Mouse (Mus musculus) forelimb bud, embryonic 11.5 days (tissue): ENCODE measurements around the gene Helz.

ENCODE experiments used
- DNase-seq: peaks from one replicate; pipeline ENCODE4 v3.0.0-alpha.2; 2012; ENCODE audit warnings: low read depth, low spot score

Gene Helz

DNA sequence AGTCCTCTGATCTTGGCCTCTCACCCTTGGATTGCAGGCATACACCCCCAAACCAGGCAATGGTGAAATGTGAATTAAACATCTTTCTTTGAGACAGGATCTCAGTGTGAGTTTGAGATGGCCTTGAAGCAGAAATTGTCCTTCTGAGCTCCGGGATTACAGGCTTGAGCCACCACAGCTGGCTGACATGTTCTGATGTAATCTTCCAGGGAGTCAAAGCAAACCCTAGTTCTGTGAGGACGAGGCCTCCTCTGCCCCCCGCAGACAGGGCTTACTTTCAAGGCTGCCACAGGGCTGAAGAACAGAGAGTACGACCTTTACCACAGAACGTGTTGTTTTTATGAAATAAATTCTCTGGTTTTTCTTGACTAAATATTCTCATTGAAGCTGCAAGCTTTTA is 126.3 kb downstream of the Helz start:
- DNase-seq: no peak

GRCm38 (mm10) chr11:107674601-107675000 is 126.9 kb downstream of the Helz start:
- no peak for DNase-seq

GRCm38 (mm10) chr11:107675246-107675645 is 127.5 kb downstream of the Helz start:
- DNase-seq: no peak

DNA sequence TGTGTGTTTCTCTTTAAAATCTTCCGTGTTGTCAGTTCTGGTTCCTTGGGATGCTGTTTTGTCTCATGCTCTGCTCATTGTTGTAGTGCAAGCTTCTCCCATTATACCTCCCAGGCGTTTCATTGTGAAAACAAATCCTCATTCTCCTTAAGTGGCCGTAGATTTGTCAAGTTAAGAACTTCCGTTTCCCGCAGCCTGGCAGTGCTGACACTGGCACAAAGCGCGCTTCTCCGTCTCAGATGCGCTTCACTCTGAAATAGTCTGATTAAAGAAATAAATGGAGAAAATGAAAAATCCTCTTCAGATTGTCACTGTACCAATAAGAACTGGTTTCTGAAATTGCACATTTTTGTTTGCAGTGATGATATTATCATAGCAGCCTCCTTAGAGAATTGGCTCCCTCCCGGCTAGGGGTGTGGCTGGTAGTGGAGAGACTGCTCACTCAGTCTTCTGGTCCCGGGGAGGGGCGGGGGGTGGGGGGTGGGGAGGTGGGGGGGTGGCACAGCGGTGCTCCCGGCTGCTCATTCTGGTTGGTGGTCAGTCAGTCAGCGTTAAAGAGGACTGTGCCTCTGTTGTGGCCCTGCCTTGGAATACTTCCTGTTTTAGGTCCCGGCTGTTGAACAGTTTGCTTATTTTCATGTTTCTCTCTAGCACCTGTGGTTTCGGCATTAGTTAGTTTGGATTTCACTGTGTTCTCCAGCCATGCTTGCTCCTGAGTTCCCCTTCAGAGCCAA is 128.6 kb downstream of the Helz start:
- no peak for DNase-seq

DNA sequence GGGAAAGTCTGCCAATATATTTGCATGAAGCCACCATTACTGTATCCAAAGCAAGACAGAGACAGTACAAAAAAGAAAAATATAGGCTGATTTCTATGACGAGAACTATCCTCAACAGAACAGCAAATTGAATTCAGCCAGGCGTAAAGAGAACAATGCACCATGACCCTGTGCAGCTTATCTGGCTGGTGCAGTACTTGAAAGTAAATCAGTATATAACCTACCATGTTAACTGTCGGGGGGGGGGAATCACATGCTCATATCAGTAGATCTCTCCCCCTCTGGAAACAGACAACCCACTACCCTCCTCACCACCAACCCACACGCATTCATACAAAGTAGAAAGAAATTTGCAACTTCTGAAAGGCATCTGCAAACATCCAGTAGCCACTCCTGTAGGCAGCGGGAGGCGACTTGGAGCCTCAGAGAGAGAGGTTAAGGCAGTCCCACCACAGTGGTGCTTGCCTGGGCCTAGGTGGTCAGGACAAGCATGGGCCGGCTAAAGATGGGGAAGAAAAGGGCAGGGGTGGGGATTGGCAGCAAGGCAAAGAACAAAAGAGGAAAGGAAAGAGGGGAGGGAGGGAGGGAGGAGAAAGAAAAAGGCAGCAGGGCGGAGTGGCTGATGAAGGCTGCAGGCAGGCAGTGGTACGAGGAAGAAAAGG is 135.1 kb downstream of the Helz start:
- no peak for DNase-seq

DNA sequence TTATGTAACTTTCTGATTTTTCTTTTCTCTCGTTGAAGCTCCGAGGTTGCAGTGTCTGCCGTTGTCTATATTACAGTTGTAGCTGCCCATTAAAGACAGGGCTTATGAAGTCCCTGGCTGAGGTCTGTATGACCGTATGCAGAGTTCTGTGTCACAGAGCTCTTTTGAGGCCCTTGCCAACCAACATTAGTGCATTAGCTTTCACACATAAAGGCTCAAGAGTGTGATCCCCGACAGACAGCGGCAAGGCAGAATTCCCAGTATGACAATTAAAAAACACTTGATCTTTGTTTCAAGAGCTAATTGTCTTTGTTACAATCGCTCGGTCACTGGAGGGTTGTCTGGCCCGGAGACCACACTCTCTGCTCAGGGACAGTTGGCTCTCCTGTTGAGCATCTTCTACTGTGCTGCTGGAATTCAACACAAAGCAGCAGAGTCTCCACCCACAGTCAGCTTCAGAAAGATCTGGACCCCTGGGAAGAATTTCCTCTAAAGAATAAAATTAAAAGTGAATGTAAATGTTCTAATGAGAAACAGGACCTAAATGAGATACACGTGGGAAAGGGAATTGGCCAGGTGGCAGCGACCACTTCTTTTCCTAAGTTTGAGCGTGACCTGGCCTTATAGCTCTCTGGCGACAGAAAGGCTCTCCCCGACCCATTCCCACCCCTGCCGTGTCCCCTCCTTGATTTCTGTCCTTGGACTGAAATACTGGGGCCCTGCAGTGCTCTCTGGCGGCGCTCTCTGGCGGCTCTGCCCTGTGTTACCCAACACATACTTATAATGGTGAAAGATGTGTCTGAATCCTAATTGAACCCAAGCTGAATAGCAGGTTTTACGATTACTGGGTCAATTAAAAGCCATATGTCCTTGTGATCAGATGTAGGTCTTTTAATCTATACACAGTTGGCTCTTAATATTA is 136.1 kb downstream of the Helz start:
- peak; percentile 59 for DNase-seq

DNA sequence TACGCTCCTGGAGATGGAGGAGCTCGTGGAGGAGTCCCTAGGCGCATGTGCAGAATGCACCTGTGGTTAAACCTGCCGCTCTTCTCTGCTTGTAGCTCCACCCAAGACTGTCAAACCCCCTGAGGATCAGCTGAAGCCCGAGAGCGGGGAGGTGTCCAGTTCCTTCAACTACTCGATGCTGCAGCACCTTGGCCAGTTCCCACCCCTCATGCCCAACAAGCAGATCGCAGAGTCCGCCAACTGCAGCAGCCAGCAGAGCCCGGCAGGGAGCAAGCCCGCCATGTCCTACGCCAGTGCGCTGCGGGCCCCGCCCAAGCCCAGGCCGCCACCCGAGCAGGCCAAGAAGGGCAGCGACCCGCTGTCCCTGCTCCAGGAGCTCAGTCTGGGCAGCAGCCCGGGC is 138.6 kb downstream of the Helz start:
- no peak for DNase-seq

DNA sequence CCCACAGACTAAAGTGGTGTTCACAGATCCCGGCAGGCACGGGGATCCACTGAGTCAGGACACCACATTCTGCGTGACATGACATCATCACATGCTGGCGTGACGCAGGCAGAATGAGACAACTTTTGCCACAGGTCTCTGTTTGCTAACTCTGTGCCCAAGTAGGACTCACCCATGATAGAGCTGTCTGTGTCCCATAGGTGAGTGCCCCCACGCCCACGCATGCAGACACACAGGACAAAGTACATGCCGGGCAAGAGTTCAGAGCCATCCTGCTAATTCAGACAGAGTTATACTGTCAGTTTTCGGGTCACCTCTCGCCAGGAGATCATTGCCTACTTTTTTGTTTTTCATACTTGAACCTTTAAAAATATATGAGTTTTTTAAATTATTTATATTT is 140.8 kb downstream of the Helz start:
- no peak for DNase-seq

DNA sequence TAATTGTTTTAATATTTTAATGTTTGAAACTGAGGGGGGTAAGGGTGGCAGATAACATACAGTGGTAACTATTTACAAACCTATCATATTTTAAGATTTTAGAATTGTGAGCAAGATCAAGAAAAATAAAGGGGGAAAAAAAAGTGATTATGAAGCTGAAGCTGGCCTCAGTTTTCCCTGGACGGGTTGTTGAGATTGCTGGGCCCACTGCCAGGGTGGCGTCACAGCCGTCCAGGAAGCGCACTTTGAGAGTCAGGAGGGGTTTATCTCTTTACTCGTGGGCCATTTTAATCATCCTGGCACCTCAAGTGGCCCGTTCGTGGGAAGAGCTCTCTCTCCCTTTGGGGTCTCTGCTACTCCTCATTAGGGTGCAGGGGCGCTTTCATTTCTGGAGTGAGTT is 143.8 kb downstream of the Helz start:
- no peak for DNase-seq

DNA sequence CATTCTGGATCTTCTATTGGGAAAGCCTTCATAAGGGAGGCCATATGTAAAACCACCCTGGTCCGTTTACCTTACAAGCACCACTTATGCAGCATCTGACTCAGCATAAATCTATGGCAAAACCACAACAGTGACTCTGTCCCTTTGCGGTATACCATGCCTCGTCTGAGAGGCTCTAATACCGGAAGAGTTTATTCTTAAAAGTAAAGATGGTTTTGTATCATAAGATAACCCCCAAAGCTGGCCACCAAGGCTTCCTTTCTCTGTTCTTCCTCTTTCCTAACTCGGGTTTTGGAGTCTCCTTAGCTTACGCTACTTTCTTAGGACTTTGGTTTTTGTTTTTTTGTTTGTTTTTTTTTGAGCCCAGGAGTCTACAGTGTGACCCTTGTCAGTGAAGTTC is 145.6 kb downstream of the Helz start:
- DNase-seq: no peak

DNA sequence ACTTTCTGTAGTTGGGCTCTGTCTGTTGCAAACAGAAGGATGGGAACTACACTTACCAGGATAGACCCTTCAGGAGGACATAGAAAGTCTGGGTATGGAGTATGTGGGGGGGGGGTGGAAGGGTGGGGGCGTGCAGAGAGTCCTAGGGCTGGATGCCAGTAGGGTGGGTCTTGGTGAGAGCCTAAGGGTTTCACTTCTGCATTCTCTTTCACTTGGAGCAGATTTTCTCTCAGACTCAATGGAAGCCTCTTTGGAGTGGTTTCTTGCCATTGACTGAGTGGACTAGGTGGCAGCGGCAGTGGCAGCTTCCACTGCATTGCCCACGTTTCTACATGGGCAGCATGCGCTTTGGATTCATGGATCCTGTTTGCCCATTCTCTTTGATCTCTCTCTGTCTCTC is 152.2 kb downstream of the Helz start:
- DNase-seq: no peak

- DNase-seq: no peak
Observed at GRCm38 (mm10) chr11:107703272-107704134, 155.8 kb downstream of the Helz start.

DNA sequence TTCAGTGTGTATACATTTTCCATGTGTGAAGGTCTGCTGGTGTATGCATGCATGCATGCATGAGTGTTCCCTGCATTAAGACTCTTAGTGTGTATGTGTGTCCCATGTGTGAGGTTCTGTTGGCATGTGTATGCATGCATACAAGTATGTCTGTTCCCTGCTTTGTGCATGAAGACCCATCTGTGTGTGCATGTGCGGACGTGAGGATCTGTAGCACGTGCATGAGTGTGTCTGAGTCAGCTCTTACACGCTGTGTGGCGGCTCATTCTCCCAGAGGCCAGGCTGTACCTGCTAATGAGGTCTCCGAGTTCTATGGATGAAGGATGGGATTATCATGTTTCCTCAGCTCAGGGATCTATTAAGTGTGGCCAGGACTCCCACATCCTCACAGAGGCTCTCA is 157.3 kb downstream of the Helz start:
- DNase-seq: no peak

DNA sequence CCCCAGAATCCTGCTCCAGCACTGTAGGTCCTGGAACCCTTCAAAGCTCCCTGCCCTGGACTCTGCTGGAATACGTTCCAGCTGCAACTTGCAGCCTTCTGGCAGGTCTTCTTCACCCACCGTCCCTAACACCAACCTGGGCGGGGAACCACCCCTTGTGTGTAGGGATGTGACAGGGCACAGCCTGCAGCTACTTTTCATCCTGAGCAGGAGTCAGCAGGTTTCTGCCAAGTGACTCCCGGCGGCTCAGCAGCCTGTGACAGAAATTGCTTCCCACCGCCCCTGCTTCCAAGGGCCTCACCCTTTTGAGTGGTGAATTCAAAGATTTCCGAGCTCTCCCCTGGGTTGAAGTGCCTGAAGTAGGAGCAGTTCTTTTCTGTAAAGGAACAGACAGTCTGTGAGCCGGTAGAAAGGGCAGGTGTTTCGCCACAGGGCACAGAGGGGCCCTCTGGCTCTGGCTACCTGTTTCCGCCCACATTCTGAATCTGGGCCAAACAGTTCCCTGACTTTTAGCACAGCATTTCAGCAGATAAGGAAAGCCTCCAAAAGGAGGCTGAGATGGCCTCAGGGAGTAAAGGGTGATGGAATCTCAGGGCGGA is 157.8 kb downstream of the Helz start:
- no peak for DNase-seq

DNA sequence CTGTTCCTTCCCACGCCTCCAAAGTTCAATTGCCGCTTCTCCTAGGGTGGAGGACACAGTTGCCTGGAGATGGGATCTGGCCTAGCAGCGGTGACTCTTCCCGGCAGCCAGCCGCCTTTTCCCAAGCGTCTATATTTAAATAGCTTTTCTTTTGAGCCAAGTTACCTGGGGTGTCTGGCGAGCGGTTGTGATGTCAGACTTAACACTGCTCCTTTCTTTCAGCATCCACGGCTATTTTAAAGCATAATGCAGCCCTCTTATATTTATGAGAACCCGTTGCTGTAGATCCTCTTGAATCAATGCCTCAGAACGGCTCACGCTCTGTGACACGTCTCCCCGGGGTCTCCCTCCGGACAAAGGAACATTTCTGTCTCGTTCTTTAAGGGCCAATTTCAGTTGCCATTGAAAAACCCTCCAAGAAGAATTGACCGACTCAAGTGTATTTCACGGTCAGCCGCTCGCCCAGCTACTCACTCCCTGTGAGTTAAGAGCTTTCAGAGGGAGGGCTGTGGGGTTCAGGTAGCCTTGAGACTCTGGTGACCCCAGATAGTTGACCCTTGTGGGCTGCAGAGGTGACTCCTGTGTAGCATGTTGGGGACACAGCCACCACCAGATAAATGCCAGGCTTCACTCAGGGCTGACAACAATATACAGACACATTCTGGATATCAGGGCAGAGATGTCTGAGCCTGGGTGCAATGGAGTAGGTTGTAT is 160.3 kb downstream of the Helz start:
- no peak for DNase-seq

- no peak for DNase-seq
Observed at GRCm38 (mm10) chr11:107710379-107710778, 162.6 kb downstream of the Helz start.

DNA sequence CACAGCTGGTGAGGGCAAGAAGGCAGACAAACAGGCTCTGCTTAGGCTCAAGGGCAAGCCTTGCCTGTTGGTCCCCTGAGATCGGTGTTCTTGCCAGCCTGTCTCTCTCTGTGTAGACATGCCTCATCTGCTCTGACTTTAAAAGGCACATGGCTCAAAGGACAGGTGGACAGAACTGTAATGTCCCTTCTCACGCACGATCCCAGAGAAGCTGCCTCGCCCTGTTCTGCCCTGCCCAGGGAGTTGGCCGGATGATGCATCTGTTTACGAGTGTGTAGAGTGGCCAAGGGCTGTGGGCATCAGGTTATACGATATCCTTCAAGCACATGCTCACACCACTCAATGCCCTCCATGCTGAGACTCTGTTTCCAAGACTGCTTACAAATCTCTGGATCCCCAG is 166.6 kb downstream of the Helz start:
- no peak for DNase-seq

DNA sequence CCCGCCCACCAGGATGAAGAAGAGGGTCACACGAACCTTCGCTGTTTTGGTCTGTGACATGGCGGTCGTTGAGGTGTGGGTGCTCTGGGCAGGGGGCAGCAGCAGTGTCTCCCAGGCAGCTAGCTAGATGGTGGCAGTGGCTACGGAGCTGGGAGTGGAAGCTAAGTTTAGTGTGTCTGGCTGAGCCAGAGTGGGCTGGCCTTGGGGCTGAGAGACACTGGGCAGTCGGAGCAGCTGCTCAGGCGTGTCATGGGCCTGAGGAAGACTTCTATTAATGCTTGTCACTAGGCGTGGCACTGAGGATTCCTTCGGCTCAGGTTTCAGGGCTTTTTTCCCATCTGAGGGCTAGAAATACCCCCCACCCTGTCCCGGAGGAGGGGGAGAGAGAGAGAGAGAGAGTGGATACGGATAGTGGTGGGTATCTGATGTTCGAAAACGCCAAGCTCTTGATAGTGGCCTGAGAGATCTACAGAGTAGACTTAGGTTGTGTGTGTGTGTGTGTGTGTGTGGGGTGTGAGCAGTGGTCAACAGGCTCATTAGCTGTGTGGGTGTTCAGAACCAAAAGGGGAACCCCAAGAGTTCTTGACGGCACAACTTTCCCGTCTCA is 168.7 kb downstream of the Helz start, which contains the start of gene Cacng1:
Gene Cacng1 (minus strand): TSS at position 191 of the 607 bp plus-strand sequence.
- DNase-seq: no peak

DNA sequence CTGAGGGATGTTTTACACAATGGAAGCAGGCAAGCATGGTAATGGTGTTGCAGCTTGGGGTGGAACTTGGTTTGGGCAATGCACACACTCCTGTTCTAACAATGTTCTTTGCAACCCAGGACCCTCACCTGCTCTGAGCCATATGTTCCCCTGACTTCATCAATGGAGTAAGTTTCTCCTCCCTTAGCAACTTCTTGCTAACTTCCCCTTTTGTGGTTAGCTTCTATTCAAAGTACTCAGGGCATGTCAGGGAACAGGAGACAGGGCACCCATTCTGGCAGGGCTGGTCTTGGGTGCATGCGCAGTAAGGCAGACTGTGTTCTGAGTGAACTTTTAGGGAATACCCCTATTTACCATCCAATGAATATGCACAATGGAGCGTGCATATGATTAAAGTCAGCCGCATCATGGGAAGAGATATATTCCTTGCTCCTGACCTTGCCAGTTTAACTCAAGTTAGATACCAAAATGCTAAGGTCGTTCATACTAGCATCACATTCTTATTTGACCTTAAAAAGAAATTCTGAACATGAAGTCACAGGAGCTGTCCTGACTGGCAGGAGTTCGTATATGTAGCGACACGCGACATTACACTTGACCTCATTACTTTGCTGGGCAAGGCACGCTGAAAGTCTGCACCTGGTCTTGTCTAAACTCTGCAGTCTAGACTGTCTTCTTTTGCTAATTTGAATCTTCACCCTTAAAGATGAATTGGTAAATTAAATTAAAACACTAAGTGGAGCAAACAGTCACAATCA is 172.7 kb downstream of the Helz start:
- no peak for DNase-seq
